Mouse (Mus musculus): ENCODE data around the gene Gm49361.
A peak's percentile ranks its signal among the peaks of the same experiment; 100 is the strongest.

Gene Gm49361

GRCm38 (mm10) chr14:57621699-57622098, 124.2 kb downstream of the Gm49361 start:
- no peak for DNase-seq (ENCODE audit: low read depth, low spot score)

- no peak for DNase-seq (ENCODE audit: low read depth, low spot score)
Observed at GRCm38 (mm10) chr14:57620598-57621236, 125.2 kb downstream of the Gm49361 start.

GRCm38 (mm10) chr14:57619487-57619886, 126.4 kb downstream of the Gm49361 start:
- peak; percentile 62 for DNase-seq (ENCODE audit: low read depth, low spot score)

- DNase-seq (ENCODE audit: low read depth, low spot score) = peak; percentile 23
Observed at GRCm38 (mm10) chr14:57617675-57618074, 128.2 kb downstream of the Gm49361 start.

- no peak for DNase-seq (ENCODE audit: low read depth, low spot score)
Observed at GRCm38 (mm10) chr14:57616339-57616965, 129.5 kb downstream of the Gm49361 start.

GRCm38 (mm10) chr14:57615828-57616227, 130.1 kb downstream of the Gm49361 start:
- DNase-seq (ENCODE audit: low read depth, low spot score) = no peak

- no peak for DNase-seq (ENCODE audit: low read depth, low spot score)
Observed at GRCm38 (mm10) chr14:57611034-57611433, 134.9 kb downstream of the Gm49361 start.

GRCm38 (mm10) chr14:57609816-57610329, 136.0 kb downstream of the Gm49361 start:
- no peak for DNase-seq (ENCODE audit: low read depth, low spot score)

- no peak for DNase-seq (ENCODE audit: low read depth, low spot score)
Observed at GRCm38 (mm10) chr14:57607500-57607899, 138.4 kb downstream of the Gm49361 start.

- no peak for DNase-seq (ENCODE audit: low read depth, low spot score)
Observed at GRCm38 (mm10) chr14:57606663-57607365, 139.1 kb downstream of the Gm49361 start.

- no peak for DNase-seq (ENCODE audit: low read depth, low spot score)
Observed at GRCm38 (mm10) chr14:57593279-57593678, 152.6 kb downstream of the Gm49361 start.
